Mouse (Mus musculus) frontal cortex, postnatal 14 days (tissue): ENCODE results near the gene Tmem251.
A peak's percentile ranks its signal among the peaks of the same experiment; 100 is the strongest.

Experiments used
- DNase-seq, 2 experiments: peaks; one replicate each; pipeline ENCODE4 v3.0.0; 2022; ENCODE audit warnings: low spot score in 2 of 2

Gene Tmem251

DNA sequence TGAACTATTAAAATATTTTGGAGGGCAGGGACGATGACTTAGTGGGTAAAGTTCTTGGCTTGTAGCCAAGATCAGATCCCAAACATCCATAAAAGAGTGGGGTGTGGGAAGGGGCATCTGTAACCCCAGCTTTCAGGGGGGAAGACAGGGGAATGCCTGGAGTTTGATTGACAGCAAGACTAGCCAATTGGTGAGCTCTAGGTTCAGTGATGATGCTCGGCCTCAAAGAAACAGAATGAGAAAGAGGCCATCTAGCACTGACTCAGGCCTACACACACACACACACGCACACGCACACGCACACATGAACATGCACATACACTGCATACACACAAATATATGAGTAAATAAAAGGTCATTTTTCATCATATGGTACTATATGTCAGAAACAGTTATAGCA lies 33.7 kb upstream of the Tmem251 start:
- DNase-seq, result no peak

DNA sequence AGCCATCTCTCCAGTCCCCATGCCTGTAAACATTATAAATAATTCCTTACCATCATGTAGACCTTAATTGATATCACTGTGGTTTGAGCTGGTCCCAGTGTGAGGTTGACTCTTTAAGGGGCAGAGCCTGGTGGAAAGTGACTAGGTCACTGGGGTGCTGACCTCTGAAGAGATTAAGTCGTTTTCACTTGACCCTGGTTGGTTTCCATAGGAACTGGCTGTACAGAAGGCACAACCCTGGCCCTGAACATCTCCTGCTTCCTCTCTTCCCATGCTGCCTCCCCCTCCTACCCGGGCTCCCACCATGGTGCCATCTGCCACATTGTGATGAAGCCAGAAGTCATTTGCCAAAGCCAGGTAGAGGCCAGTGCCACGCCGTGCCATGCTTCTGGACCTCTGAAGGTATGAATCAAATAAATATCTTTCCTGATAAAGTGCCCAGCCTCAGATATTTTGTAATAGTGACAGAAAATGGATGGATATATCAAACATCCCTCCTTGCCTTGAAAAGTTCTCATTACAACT lies 32.6 kb upstream of the Tmem251 start:
- no peak for DNase-seq

DNA sequence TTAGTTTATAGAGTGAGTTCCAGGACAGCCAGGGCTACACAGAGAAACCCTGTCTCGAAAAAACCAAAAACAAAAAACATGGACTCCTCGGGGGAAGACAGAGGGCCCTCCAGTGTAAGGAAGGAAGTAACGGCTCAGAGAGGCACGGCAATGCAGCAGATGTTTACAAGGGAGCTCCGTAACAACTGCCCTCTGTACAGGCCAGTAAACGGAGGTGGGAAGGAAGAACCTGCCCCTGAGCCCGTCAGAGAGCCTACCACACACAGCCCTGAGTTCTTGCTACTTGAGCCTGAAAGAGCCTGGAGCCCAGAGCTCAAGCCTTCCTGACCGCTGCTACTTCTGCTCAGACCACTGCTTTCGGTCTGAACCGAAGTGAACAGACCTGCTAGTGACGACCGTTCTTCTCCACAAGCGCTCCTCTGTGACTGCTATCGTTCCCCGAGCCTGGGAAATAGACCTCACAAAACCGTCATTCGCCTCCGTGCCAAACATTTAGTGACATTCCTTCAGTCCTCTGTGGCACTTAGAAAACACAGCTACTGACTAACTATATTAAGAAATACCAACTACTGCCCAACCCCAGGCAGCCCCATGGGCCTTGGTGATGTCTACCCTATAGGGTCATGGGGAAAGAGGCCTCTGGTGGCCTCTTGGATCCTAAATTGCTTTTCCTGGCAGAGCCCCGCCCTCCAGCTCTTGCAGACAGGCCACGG lies 30.3 kb upstream of the Tmem251 start:
- no peak for DNase-seq

DNA sequence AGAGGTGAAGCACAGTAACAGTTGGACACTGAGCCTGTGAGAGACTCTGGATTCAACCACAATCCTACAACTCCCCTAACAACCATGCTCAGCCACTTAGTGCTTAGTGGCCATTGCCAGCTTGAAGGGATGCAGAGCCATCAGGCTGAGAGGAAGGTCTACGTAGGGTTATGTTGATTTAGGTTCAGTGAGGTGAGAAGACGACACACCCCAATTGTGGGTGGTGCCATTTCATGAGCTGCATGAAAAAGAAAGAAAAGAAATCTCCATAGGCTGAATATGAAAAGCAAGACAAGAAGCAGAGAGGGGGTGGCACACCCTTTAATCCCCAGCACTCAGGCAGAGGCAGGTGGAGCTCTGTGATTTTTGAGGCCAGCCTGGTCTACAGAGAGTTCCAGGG lies 29.4 kb upstream of the Tmem251 start:
- DNase-seq, result no peak

DNA sequence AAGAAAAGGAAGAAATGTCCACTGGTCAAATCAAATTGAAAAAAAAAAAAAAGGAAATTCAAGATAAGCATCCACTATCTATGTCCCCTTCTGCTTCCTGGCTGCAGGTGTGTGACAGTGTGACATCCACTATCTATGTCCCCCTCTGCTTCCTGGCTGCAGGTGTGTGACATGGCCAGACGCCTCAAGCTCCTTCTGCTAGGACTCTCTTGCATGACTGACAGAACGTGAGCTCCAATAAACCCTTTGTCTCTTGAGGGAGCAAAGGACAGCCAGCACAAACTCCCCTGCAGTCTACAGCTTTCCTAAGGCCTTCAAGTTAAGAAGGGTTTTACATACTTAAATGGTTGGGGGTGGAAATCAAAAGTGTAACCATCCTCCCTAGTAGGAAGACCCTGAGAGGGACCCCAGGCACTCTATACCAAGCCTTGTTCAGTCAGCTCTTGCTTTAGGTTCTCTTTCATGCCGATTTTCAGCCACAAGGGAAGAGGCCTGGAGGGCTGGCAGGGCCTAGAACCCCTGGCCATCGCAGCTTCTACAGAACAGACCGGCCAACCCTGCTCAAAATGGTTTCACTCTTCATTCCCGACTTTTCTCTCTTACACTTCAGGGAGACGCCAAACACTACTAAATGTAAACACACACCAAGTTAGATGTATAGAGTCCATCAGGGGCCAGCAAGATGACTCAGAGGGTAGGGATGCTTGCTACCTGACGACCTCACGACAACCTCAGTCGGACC lies 28.7 kb upstream of the Tmem251 start:
- DNase-seq, result no peak

DNA sequence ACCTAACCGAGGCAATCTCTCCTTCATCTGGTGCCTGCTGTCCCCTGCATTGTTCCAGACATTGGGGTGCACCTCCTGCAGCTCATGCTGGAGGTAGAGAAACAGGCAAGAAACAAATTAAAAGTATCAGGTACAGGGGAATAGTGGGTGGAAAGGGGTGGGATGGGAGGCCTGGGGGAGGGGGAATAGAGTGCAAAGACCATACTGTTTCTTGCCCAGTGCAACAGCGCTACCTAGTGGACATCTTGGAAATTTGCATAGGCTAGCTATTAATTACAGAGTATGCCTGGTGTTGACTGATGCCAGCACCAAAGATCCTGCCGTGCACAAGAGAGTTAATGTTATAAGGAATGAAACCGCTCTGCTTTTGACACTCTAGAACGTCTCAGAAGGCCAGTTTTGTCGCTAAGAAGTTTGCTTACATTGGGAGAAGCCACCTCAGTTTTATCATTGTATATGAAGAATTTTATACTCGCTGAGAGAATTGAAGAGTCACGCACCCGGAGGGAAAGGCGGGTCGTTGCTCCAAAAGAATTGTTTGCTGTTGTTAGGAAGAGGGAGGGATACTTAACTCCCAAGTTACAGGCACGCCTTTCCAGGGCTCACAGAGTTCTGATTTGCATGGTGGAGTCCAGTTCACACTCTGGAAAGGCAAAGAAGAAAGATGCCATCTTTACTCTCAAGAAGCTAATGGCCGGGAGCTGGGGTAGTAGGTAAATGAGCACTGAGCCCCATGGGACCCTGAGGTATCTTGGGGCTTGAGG lies 23.8 kb upstream of the Tmem251 start:
- no peak for DNase-seq

DNA sequence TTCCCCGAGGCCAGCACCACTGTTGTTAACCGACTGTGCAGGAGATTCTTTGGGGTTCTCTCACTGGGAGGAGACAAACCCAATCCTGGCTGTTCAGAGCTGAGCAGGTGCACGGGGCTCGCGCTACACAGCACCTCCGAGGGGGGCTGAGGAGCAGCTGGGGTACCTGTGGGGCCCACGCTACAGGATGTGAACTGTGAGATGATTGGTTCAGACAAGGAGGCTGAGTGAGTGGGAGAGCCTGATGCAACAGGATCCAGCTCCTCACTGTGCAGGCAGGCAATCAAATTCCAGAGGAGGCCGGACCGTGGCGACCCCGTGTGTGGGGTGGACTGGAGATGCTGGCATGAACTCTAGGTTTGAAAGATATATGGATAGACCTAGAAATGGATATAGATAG lies 21.1 kb upstream of the Tmem251 start:
- DNase-seq, result no peak

DNA sequence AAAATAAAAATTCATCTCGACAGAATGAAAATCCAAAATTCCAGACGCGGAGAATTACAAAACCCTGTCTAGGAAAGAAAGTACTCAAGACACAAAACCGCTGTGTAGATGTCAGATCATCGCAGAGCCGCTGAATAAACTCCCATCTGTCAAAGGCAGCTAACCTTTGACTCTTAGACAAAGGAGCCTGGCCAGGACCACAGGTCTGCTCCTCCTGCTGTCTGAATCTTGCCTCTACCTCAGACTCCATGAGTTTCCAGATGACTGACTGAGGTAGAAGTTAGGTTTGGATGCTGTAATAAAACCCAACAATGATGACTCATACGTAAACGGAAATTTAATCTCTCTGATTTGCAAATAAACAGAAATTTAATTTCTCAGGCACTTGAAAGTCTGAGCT lies 20.6 kb upstream of the Tmem251 start:
- no peak for DNase-seq

DNA sequence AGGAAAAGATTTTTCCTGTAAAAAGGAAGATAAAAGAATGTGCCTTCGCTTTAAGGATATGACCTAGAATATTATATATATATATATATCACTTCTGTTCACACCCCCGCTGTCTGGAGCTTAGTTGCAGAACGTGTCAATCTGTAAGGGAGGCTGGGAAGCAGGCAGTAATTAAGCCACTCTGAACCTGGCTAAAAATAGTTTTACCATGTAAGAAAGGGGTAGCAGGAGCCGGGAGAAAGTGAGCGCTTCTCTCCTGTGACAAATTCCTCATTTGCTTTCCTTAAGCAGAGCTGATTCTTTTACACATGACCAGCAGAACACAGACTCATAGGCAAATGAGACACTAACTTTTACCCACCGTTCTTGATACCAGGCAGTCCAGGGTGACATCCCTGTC lies 19.7 kb upstream of the Tmem251 start:
- DNase-seq, result no peak

DNA sequence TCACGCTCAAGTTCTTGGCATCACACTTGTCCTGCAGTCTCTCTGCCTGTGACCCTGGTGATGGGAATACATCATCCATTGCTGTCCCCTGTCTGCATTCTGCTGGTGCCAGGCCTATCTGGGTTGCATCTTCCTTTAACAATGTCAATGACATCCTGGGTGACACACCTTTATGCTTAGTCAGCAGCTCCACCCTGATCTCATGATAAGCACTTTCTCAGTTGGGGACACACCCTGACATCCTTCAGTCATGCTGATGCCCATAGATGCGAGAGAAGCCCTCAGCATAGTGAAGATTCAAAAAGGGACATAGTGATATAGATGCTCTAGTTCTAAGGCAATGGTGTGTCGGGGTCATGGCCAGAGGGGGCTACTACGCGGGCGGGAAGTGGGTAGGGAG lies 18.4 kb upstream of the Tmem251 start:
- no peak for DNase-seq

DNA sequence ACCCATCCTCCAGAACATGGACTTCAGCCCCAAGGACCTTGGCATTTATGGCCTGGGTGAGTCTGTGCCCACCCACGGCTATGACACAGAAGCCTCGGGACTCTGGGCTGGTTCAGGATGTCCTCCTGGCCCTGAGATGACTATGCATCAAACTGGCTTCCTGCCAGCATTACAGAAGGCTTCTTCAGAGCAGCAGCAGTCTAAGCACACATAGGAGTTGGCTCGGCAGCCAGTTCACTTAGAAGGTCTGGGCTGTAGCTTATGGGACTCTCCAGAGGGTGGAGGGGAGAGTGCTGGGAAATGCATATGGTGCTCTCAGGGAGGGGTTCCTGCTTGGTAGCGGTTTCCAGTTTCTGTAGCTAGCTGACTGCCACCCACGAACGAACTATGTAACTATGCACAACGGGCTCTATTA lies 17.8 kb upstream of the Tmem251 start:
- DNase-seq, result no peak

DNA sequence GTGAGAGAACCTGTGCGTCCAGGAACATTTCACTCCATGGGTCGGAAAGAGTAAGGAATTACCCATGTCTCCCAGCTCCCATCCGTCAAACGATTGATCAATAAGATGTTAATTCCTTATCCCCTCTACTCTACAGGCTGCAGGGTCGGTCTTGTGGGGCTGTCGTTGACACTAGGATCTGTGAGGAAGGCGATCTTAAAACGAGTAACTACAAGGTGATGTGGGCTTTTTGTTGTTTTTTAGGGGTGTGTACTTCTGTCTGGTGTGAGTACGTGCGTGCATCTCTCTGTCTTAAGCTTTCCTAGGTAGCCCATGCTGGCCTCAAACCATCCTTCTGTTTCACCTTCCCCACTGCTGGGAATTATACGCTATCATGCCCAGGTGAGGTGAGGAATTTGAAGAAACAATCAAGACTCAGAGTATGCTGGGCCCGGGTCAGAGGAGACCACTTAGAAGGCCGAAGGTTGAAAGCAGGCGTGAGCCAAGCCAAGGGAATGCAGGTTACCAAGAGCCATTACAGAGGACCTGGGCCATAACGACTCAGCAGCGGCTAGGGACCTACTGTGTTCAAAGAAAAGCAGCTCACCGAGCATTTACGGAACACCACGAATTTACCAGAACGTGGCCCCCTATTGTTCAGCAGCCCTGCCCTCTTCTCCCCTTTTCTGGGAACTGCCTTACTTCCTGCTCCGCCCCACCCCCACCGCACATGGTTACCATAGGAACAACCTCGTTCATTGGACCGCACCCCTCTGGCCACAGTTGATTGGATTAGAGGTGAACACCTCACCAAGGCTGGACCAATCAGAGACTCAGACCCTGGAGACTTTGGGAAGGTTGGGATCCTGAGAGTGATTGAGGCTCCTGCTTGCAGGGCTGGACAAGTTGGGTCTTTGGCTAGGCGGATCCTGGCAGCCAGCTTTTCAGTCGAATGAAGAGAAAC lies 13.4 kb upstream of the Tmem251 start:
- peak; percentile 65 to 78 for DNase-seq

DNA sequence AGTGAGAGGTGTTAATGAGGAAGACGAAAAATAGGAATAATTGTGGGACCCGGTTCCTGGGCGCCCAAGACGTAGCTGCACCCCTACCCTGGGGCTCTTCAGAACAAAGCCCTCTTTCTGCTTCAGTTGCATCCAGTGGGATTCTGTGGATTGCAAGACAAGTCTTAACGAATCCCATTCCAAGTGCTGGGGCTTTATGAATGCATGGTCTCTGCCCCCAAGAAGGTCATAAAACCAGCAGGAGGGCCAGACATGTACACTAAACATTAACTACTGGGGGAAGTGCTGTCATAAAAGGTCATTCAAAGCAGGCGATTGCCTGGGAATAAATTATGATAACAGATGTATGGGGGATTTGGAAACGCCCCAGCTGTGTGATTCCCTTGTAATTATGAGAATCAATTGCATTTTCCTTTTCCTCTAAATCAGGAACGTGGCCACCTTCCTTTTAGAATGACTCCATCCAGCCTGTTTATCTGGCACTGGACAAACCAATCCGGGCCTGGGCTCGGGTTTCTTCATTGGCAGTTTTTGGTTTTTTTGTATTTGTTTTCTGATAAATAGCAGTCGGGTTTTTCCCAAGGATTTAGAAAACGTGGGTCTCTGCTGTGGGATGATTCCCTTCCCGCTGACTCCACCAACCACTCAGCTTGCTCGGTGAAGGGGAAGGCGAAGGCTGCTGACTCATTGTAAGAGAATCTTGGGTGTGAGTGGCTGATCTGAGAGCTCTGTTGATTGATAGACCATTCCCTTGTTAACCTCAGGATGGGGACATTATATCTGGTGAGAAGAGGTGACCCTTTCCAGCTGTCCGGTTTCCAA lies 12.6 kb upstream of the Tmem251 start:
- no peak for DNase-seq

DNA sequence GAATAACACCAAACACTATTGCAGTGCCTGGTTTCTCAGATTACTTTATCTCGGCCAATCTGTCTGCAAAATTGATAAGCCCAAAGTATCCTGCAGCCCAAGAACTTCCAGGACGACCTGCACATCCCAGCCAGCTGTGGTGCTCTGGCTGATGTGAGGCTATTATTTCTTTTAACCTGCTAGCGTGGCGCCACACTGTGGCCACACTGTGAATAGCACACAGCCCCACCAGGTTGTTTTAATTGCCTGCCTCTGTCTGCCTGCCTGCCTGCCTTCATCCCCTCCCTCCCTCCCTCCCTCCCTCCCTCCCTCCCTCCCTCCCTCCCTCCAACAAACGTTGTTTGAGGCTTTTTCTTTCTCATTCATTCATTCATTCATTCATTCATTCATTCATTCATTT lies 10.2 kb upstream of the Tmem251 start:
- DNase-seq, result peak in 1 of 2 experiments; percentile 52

DNA sequence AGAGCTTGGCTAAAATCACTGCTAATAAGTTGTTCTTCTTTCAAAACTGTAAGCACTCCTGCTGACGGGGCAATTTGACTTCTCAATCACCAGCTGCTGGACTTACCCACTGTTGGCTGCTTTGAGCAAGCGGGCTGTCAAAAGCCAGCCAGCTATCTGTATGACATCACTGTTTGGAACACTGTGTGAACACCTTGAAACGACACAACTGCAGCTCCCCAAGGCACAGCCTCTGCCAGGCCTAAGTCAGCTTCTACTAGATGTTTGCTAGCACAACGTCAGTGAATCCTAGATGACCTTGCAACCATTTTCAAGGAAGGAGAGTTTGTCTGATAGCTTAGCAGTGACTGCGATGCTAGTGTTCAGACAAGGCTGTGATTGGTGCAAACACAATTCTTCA lies 4.5 kb upstream of the Tmem251 start:
- DNase-seq, result no peak

DNA sequence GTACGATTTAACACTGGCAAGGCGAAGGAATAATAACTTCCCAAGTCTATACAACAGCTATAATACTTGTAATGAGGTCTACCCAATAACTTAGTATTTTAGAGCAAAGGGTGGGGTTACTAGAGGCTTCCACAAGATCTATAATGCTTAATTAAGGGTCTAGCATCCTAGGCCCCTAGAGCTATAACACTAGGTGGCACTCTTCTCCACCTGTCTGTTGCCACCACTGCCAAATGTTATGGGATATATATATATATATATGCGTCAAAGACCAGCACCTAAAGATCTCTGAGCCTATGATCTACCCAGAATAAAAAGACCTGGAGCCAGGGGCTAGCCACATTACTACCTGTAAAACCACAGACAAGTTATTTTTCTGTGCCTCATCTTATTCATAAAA lies 3.3 kb upstream of the Tmem251 start:
- no peak for DNase-seq

DNA sequence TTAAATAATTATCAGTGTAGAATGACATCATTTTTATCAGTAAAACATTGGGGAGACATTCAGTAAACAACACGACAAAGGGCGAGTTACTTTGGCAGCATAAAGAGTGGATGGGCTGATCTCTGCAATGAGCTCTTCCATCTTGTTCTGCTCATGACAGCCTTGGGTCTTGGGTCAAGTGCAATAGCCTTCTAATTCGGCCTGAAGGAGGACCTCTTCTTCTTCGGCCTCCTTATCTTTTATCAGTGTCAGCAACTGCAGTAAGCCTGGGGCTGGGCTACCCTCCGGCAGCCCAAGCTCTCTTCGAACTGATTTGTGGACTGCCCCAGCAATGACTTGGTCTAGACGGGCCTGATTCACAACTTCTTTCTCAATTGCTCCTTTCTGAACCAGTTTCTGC lies 1.5 kb upstream of the Tmem251 start:
- no peak for DNase-seq

DNA sequence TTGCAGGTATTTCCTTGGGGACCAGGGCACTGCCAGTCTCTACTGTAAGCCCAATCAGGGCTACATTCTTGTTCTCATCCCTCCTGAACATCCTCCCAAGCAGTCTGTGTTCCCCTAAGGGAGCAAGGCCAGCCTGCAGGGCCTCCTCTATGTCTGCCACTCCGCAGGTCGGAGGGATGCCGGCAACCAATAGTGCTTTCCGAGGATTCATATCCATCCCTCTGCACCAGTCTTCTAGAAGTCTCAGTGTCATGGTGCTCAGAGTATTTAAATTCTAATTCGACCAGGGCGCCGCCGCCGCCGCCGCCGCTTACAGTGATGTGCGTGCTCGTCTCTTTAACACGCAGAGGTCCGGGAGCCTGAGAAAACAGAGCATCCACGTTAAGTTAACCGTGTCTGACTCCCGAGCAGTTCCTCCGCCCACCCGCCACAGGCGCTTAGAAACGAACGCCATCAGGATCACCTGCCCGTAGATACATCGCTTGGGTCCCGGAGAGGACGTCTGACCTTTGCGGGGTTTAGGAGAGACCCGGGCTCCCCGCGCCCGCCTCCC lies 450 bp upstream of the Tmem251 start:
- no peak for DNase-seq

DNA sequence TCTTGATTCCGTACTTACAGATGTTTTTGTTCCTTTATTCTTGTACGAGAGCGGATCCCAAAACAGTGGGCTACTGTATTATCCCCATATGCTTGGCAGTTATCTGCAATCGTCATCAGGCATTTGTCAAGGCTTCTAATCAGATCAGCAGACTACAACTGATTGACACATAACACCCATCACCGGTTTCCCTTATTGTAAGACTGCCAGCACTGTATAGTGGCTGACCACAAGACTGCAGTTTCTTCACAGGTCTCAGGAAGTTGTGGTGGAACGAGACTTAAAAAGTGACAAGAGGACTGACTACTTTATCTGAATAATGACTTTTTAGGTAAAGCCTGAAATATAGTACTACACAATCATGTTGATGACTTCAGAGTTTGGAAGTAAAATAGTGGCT lies 1.3 kb downstream of the Tmem251 start:
- no peak for DNase-seq

DNA sequence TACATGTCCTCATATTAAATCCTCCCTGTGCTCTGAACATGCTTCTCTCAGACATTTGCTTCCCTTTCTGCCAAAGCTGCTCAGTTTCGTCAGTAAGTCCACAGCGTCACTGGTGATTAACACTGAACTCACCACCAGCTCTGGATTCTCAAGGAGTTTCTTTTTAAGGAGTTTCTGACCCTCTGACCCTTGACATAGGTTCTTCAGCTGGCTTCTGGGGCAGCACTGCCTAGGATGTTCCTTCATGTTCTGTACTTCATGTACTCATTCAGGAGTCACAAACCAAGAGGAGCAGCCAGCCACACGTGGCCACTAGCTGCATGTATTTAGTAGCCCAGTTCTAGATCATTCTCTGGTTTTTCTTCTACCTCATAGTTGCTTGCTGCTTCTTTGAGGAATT lies 4.7 kb downstream of the Tmem251 start:
- no peak for DNase-seq
